Comparison of ENCODE assay signal across 16 mouse cellular contexts in genomic region chr1:154702623-154703022, GRCm38 (mm10).
DNase-seq lines count a peak whose midpoint lies in the region; TF ChIP-seq lines count a peak whose summit lies in the region.
"Had no signal": no experiment of that assay in that cellular context is flagged by ENCODE, and none has a peak within 500 bp of the region (broad histone marks: within the 10 kb centered on the region; RNA-seq: fewer than 3 reads in every experiment).

No protein-coding gene starts in this region.

- peak overlapping the region; percentile 38 for H3K27ac ChIP-seq in left cerebral cortex, adult 2 months
- H3K27ac ChIP-seq: embryonic facial prominence, embryonic 10.5 days; forebrain, embryonic 13.5 days; heart, embryonic 10.5 days; hindbrain, embryonic 12.5 days had no signal

- H3K4me3 ChIP-seq in left cerebral cortex, adult 2 months: no peak overlapping the region
- H3K4me3 ChIP-seq: embryonic facial prominence, embryonic 10.5 days; forebrain, embryonic 13.5 days; heart, embryonic 10.5 days; hindbrain, embryonic 12.5 days had no signal

- TF ChIP-seq CTCF in left cerebral cortex, adult 2 months (IDR thresholded peaks at IDR 0.05): no peak

- peak; percentile 58 to 64 for DNase-seq in frontal cortex, postnatal 36 days (ENCODE audit: low spot score in 2 of 2)
- no peak for DNase-seq in frontal cortex, postnatal 14 days (ENCODE audit: low spot score in 2 of 2)
- DNase-seq in left cerebral cortex, adult 2 months (ENCODE audit: extremely low spot score in 1 of 2, low spot score in 2 of 2): peak in 1 of 2 experiments; percentile 54
- DNase-seq in left cerebral cortex, postnatal 4 days: no peak
- DNase-seq in right cerebral cortex, postnatal 25 days: peak; percentile 45
- DNase-seq in right cerebral cortex, postnatal 10 days (ENCODE audit: low spot score in 2 of 2): no peak
- DNase-seq in c-Kit-positive CD71-positive TER-119-positive erythroid progenitor cells, embryonic 14.5 days (ENCODE audit: low spot score): no peak
- DNase-seq: cerebellum, adult 18-20 months; cerebellum, adult 9-11 months; forebrain, postnatal 0 days; gastrocnemius, postnatal 14 days; heart, postnatal 4 days had no signal

- intact Hi-C loops in left cerebral cortex, adult 2 months (cut with DNase I): no loop called here
- intact Hi-C loops in left cerebral cortex, postnatal 4 days (cut with DNase I): no loop called here

Comparison
In these comparisons a context has a peak if more than half of its experiments do, and no peak if none do; other contexts are left out.
1. DNase-seq: peak in frontal cortex, postnatal 36 days (2 of 2) and right cerebral cortex, postnatal 25 days (single experiment); none in frontal cortex, postnatal 14 days (0 of 2), left cerebral cortex, postnatal 4 days (single experiment), right cerebral cortex, postnatal 10 days (0 of 2) and c-Kit-positive CD71-positive TER-119-positive erythroid progenitor cells, embryonic 14.5 days (single experiment).